8 mouse cellular contexts compared by ENCODE assay signal in the genomic region with DNA sequence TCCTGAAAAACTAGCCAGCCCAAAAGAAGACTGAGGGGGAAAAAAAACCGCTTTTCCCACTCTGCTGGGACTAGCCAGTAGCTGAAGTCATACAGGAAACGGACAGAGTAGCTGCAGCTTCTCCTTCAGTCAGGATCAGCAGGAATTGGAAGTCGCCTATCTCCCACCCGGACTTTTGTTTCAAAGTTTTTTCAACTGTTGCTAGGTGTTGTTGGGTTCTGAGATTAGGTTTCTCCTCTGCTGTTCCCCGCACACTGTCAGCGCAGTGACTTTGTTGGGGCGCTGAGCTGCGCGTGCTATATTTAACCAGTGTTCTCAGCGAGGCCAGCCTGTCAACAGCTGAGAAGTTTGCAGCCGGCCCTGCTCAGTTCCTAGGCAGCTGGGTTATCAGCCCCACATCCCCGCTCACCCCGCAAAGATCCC. TPM values are rescaled to one million over a fixed set of nuclear protein-coding genes. Genes with fewer than 3 reads are reported as not detected.
DNase-seq lines count a peak whose midpoint lies in the region; ATAC-seq and TF ChIP-seq lines count a peak whose summit lies in the region.

No protein-coding gene starts in this region.

- H3K9ac ChIP-seq in forebrain, embryonic 15.5 days (replicated peaks): no peak overlapping the region

- peak; percentile 9 for DNase-seq in CD4-positive, CD25-positive, alpha-beta regulatory T cell, adult 2 months (ENCODE audit: low read depth, low spot score)
- peak; percentile 68 for DNase-seq in heart, postnatal 25 days (ENCODE audit: low spot score)
- DNase-seq in layer of hippocampus, adult 2 months (ENCODE audit: low spot score in 2 of 2): peak; percentile 16 to 40
- peak; percentile 71 for DNase-seq in lung, postnatal 10 days
- DNase-seq in ovary, postnatal 14 days (ENCODE audit: low spot score): peak; percentile 22
- DNase-seq in urinary bladder, postnatal 25 days (ENCODE audit: low spot score): peak; percentile 18

- H3K4me3 ChIP-seq in forebrain, embryonic 15.5 days: peak overlapping the region; percentile 14; the same call in 1 of the 2 replicates
- H3K4me3 ChIP-seq in layer of hippocampus, adult 2 months: peak overlapping the region; percentile 51

- no peaks in the 10 kb centered on the region for H3K9me3 ChIP-seq in forebrain, embryonic 15.5 days

- no peak overlapping the region for H3K27ac ChIP-seq in forebrain, embryonic 15.5 days (replicated peaks)
- peak overlapping the region; percentile 79 for H3K27ac ChIP-seq in layer of hippocampus, adult 2 months

- intact Hi-C loops in heart, postnatal 25 days (cut with DNase I): loop anchor here (2.0 to 5.0 kb wide), 3 partner anchors 15 to 90 kb away; no protein-coding TSS in a partner anchor

- peaks cover 8% of the 10 kb centered on the region for H3K4me1 ChIP-seq in forebrain, embryonic 15.5 days

- no peak for TF ChIP-seq CTCF in layer of hippocampus, adult 2 months (conservative IDR thresholded peaks at IDR 0.05)

- H3K4me2 ChIP-seq in forebrain, embryonic 15.5 days (replicated peaks): peak overlapping the region; percentile 31

- ATAC-seq in CD4-positive, CD25-positive, alpha-beta regulatory T cell, adult 4 months: no peak
- peak; percentile 71; the same call in 1 of the 2 replicates for ATAC-seq in forebrain, embryonic 15.5 days (replicated peaks)

- no peaks in the 10 kb centered on the region for H3K27me3 ChIP-seq in forebrain, embryonic 15.5 days

- WGBS in forebrain, embryonic 15.5 days: 13% methylated on average over 13 of the region's 13 CpGs

- H3K36me3 ChIP-seq in forebrain, embryonic 15.5 days: no peaks in the 10 kb centered on the region

RNA-seq across cellular contexts. Expression of a gene that starts 35.1 kb away (rescaled TPM):
- 1 to 10 TPM in 1 of 2 experiments, under 1 TPM in 1; 0.29 to 1.6 TPM for polyA plus RNA-seq in CD4-positive, CD25-positive, alpha-beta regulatory T cell, adult 4 months (2017; shearing (Covaris generic))
- 3.1 and 3.2 TPM in 2 replicates for polyA plus RNA-seq in forebrain, embryonic 15.5 days (2015; fragmentation: Nextera tagmentation; extraction: Ambion mirVana)
- 100 to 1,000 TPM; 122 to 129 TPM for total RNA-seq in heart, postnatal 25 days (2021)
- 10 to 100 TPM; 11.7 to 13.9 TPM for total RNA-seq in layer of hippocampus, adult 2 months (2021)

Comparison
In these comparisons a context has a peak if more than half of its experiments do, and no peak if none do; other contexts are left out.
1. DNase-seq: peak in every context shown above with its lines; median percentile 71 in lung, postnatal 10 days; 68 in heart, postnatal 25 days; 28 in layer of hippocampus, adult 2 months; 22 in ovary, postnatal 14 days; 18 in urinary bladder, postnatal 25 days; 9 in CD4-positive, CD25-positive, alpha-beta regulatory T cell, adult 2 months.
2. RNA of a gene that starts 35.1 kb away (total RNA-seq): 122 to 129 TPM in heart, postnatal 25 days; 11.7 to 13.9 TPM in layer of hippocampus, adult 2 months; every median in the first group is over 4 times any median in the second.